Mouse (Mus musculus): ENCODE measurements around the gene Tmem205. TPM values are rescaled to one million over a fixed set of nuclear protein-coding genes. Genes with fewer than 3 reads are reported as not detected.

Gene Tmem205
- polyA plus RNA-seq, 1 experiment from 2014 or later: 49.6 TPM

Other genes with a start within 250 kb of the Tmem205 start
- gene Ldlr, start 204.1 kb downstream of the Tmem205 start, polyA plus RNA-seq (2014; fragmentation: Nextera tagmentation; extraction: Ambion mirVana): 7.3 and 8.3 TPM in 2 replicates
- 11.2 and 12.5 TPM in 2 replicates for gene Spc24, start 167.3 kb downstream of the Tmem205 start, polyA plus RNA-seq (2014; fragmentation: Nextera tagmentation; extraction: Ambion mirVana)
- 1.3 and 2.4 TPM in 2 replicates for gene Kank2, start 128.8 kb downstream of the Tmem205 start, polyA plus RNA-seq (2014; fragmentation: Nextera tagmentation; extraction: Ambion mirVana)
- 0.24 and 0.53 TPM in 2 replicates for gene Angptl8, start 92.0 kb downstream of the Tmem205 start, polyA plus RNA-seq (2014; fragmentation: Nextera tagmentation; extraction: Ambion mirVana)
- 8.2 and 13.8 TPM in 2 replicates for gene Dock6, start 74.9 kb downstream of the Tmem205 start, polyA plus RNA-seq (2014; fragmentation: Nextera tagmentation; extraction: Ambion mirVana)
- 12.0 and 21.4 TPM in 2 replicates for gene Rab3d, start 9.4 kb downstream of the Tmem205 start, polyA plus RNA-seq (2014; fragmentation: Nextera tagmentation; extraction: Ambion mirVana)
- gene Ccdc159, start 85 bp downstream of the Tmem205 start, polyA plus RNA-seq (2014; fragmentation: Nextera tagmentation; extraction: Ambion mirVana): 7.0 and 8.1 TPM in 2 replicates
- gene Plppr2, start 9.5 kb upstream of the Tmem205 start, polyA plus RNA-seq (2014; fragmentation: Nextera tagmentation; extraction: Ambion mirVana): 83.5 and 89.6 TPM in 2 replicates
- 10.1 and 21.3 TPM in 2 replicates for gene Swsap1, start 28.2 kb upstream of the Tmem205 start, polyA plus RNA-seq (2014; fragmentation: Nextera tagmentation; extraction: Ambion mirVana)
- 0.67 and 2.0 TPM in 2 replicates for gene Epor, start 36.0 kb upstream of the Tmem205 start, polyA plus RNA-seq (2014; fragmentation: Nextera tagmentation; extraction: Ambion mirVana)
- gene Rgl3, start 61.9 kb upstream of the Tmem205 start, polyA plus RNA-seq (2014; fragmentation: Nextera tagmentation; extraction: Ambion mirVana): 1.8 TPM in 2 replicates
- 2.9 and 5.4 TPM in 2 replicates for gene Ccdc151, start 75.1 kb upstream of the Tmem205 start, polyA plus RNA-seq (2014; fragmentation: Nextera tagmentation; extraction: Ambion mirVana)
- 74.1 and 77.5 TPM in 2 replicates for gene Prkcsh, start 75.2 kb upstream of the Tmem205 start, polyA plus RNA-seq (2014; fragmentation: Nextera tagmentation; extraction: Ambion mirVana)
- 132 and 146 TPM in 2 replicates for gene Elavl3, start 124.5 kb upstream of the Tmem205 start, polyA plus RNA-seq (2014; fragmentation: Nextera tagmentation; extraction: Ambion mirVana)
- gene Gm49318, start 143.7 kb upstream of the Tmem205 start, polyA plus RNA-seq (2014; fragmentation: Nextera tagmentation; extraction: Ambion mirVana): not detected in 2 replicates
- gene Zfp653, start 143.8 kb upstream of the Tmem205 start, polyA plus RNA-seq (2014; fragmentation: Nextera tagmentation; extraction: Ambion mirVana): 13.5 and 14.2 TPM in 2 replicates
- gene Ecsit, start 157.9 kb upstream of the Tmem205 start, polyA plus RNA-seq (2014; fragmentation: Nextera tagmentation; extraction: Ambion mirVana): 56.8 and 64.2 TPM in 2 replicates
- gene Cnn1, start 171.7 kb upstream of the Tmem205 start, polyA plus RNA-seq (2014; fragmentation: Nextera tagmentation; extraction: Ambion mirVana): 0.43 and 0.66 TPM in 2 replicates
- 177 and 196 TPM in 2 replicates for gene Elof1, start 189.6 kb upstream of the Tmem205 start, polyA plus RNA-seq (2014; fragmentation: Nextera tagmentation; extraction: Ambion mirVana)
- 0.26 and 0.40 TPM in 2 replicates for gene Acp5, start 208.2 kb upstream of the Tmem205 start, polyA plus RNA-seq (2014; fragmentation: Nextera tagmentation; extraction: Ambion mirVana)
- gene Pigyl, start 229.3 kb upstream of the Tmem205 start, polyA plus RNA-seq (2014; fragmentation: Nextera tagmentation; extraction: Ambion mirVana): 91.8 and 99.3 TPM in 2 replicates

Measured in neural tube, embryonic 14.5 days (tissue).